Mouse (Mus musculus) megakaryocyte, embryonic 14.5 days (primary cell): Measurements from ENCODE around the gene Sdhaf2.

Source experiments
- FLI1 ChIP-seq: IDR thresholded peaks from 2 replicates; pipeline ENCODE4 v1.6.1; 2012; ENCODE audit warnings: low read length, inconsistent platforms, mixed read lengths
- GATA1 ChIP-seq: IDR thresholded peaks from 3 replicates; pipeline ENCODE4 v1.6.1; 2012; ENCODE audit warnings: mixed read lengths, low read length, inconsistent platforms, borderline replicate concordance

DNA sequence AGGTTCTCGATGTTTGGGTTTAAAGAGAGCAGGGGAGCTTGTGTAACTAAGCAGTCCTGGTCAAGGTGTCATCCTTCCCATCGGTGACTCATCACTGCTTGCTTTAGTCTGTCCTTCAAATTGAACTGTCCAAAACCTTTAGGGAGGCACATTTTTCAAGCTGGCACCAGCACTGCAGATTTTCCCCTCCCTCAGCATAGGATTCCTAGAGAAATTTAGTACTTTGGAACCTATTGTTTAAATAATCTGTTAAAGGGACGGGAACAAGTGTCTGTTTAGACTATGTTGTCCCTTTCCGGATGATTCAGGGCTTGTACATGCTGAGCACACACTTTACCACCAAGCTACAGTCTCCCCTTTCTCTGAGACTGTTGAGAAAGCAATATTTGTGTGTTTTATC, 39.3 kb upstream of the Sdhaf2 start:
- TF ChIP-seq GATA1: no peak
- TF ChIP-seq FLI1: no peak
